Mouse (Mus musculus) liver, adult 2 months (tissue): Measurements from ENCODE around the gene Zbtb25.

Experiments used
- CTCF ChIP-seq: fragments of 200-500 bp; IDR thresholded peaks from 2 replicates; pipeline ENCODE4 v1.5.1; 2011; ENCODE audit warnings: low read depth, low read length, control low read depth
- POLR2A ChIP-seq: fragments of 200-500 bp; IDR thresholded peaks from 2 replicates; pipeline ENCODE4 v1.6.1; 2011; ENCODE audit warnings: low read length, control low read depth; ENCODE audit not compliant: insufficient read depth; ENCODE audit errors: extremely low read depth

GRCm38 (mm10) chr12:76402991-76403885 lies 33.8 kb upstream of the Zbtb25 start:
- TF ChIP-seq CTCF, result no peak
- no peak for TF ChIP-seq POLR2A
